Mouse (Mus musculus) cortical plate, adult 2 months (tissue): Measurements from ENCODE around the gene Vps13a.
"Not testable (repeated sequence)": the region's sequence is repeated elsewhere in the genome, so short reads cannot be mapped to it uniquely, and the experiment has no call there.

Experiments used
- CTCF ChIP-seq: fragments of 200-500 bp; IDR thresholded peaks from 2 replicates; pipeline ENCODE4 v1.5.1; 2011; ENCODE audit warnings: mild to moderate bottlenecking, control low read depth, low read length; ENCODE audit not compliant: insufficient read depth; ENCODE audit errors: extremely low read depth
- POLR2A ChIP-seq: fragments of 200-500 bp; IDR thresholded peaks from 2 replicates; pipeline ENCODE4 v1.6.1; 2011; ENCODE audit warnings: mild to moderate bottlenecking, low read length, control low read depth; ENCODE audit not compliant: insufficient read depth; ENCODE audit errors: extremely low read depth

DNA sequence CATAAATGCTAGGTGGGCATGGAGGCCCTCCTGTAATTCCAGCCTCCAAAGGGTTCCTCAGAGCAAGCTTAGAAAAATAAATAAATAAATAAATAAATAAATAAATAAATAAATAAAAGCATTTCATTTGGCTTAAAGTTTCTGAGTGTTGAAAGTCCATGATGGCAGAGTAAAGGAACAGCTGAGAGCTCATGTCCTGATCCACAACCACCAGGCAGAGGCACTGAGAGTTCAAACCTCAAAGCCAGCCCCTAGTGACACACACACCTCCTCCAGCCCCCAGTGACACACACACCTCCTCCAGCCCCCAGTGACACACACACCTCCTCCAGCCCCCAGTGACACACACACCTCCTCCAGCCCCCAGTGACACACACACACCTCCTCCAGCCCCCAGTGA is 3.3 kb downstream of the Vps13a start:
- not testable (repeated sequence) for TF ChIP-seq POLR2A, CTCF
